In the genomic region with DNA sequence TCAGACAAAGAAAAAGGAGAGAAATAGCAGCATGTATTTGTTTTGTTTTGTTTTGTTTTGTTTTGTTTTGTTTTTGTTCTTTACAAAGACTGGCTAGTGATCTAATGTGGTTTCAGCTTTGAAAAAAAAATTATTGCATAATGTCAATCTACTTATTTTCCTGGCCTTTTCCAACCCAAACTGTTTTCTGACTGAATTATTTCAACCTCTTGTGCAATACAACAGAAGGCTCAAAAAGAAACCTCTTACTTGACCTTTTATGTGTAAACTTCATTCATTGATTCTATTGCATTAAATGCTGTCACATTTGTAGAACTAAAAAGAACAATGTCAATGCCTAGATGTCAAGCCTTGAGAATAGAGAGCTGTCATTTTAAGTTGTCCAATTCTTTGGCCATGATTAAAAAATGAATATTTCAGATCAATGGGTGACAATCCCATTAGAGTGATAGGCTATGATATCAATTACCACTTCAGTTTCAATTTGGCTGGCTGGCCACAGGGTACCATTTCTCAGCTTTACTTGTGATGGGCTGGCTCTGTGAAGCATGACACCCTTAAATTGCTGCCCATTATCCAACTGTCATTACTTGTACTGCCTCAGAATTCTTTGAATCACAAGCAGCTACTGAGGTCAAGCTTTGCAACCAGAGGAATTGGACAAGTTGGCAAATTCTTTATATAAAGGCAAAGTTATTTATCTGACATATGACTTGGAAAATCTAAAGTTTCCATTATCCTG, we compare ENCODE assay signal across 26 mouse cellular contexts. TPM values are rescaled to one million over a fixed set of nuclear protein-coding genes. Genes with fewer than 3 reads are reported as not detected.
DNase-seq lines count a peak whose midpoint lies in the region; ATAC-seq and TF ChIP-seq lines count a peak whose summit lies in the region.
"Had no signal": no experiment of that assay in that cellular context is flagged by ENCODE, and none has a peak within 500 bp of the region (broad histone marks: within the 10 kb centered on the region; RNA-seq: fewer than 3 reads in every experiment).

No protein-coding gene starts in this region.

- H3K4me2 ChIP-seq in liver, embryonic 12.5 days = no peak overlapping the region
- H3K4me2 ChIP-seq in midbrain, embryonic 12.5 days (replicated peaks) = no peak overlapping the region
- H3K4me2 ChIP-seq in midbrain, embryonic 16.5 days (ENCODE audit: low read length) = no peak overlapping the region
- H3K4me2 ChIP-seq: embryonic facial prominence, embryonic 12.5 days; forebrain, embryonic 15.5 days; heart, embryonic 11.5 days; heart, embryonic 15.5 days; hindbrain, embryonic 12.5 days; intestine, embryonic 15.5 days had no signal

- no peaks in the 10 kb centered on the region for H3K9me3 ChIP-seq in liver, embryonic 12.5 days (replicated peaks)
- no peaks in the 10 kb centered on the region for H3K9me3 ChIP-seq in midbrain, embryonic 12.5 days
- H3K9me3 ChIP-seq in midbrain, embryonic 16.5 days (replicated peaks; ENCODE audit: control insufficient read depth, low read length, poor library complexity, severe bottlenecking) = no peaks in the 10 kb centered on the region
- H3K9me3 ChIP-seq: embryonic facial prominence, embryonic 12.5 days; forebrain, embryonic 15.5 days; G1E; heart, embryonic 15.5 days; hindbrain, embryonic 12.5 days; intestine, embryonic 15.5 days had no signal

- TF ChIP-seq CTCF in liver, adult 2 months (IDR thresholded peaks at IDR 0.05; ENCODE audit: low read depth, low read length) = no peak

- peaks cover 2% of the 10 kb centered on the region for H3K4me1 ChIP-seq in liver, adult 2 months (ENCODE audit: control insufficient read depth, insufficient read depth, low read length)
- H3K4me1 ChIP-seq in liver, embryonic 12.5 days = no peaks in the 10 kb centered on the region
- 0 out of 2 replicates have a peak, but pooled peaks cover 2% of the 10 kb centered on the region for H3K4me1 ChIP-seq in midbrain, embryonic 12.5 days
- no peaks in the 10 kb centered on the region for H3K4me1 ChIP-seq in midbrain, embryonic 16.5 days (ENCODE audit: control insufficient read depth, insufficient read depth, low read length)
- H3K4me1 ChIP-seq: embryonic facial prominence, embryonic 12.5 days; forebrain, embryonic 15.5 days; heart, embryonic 15.5 days; hindbrain, embryonic 12.5 days; intestine, embryonic 15.5 days had no signal

- no peaks in the 10 kb centered on the region for H3K79me2 ChIP-seq in liver, adult 2 months (ENCODE audit: control insufficient read depth, insufficient read depth, low read length)

- DNase-seq in liver, adult 2 months (ENCODE audit: extremely low read depth, low read depth, low spot score) = peak; percentile 87
- peak; percentile 12 for DNase-seq in embryo, embryonic 9.5 days (ENCODE audit: extremely low spot score)
- DNase-seq in gastrocnemius, adult 18-20 months (ENCODE audit: low spot score) = no peak
- DNase-seq: adrenal gland, postnatal 10 days; B cell, adult 2 months; cerebellum, adult 11 months; cerebellum, adult 8-10 months; cerebellum, postnatal 14 days; gastrocnemius, postnatal 10 days; heart, adult 2 months; heart, postnatal 14 days had no signal

- ATAC-seq in liver, embryonic 12.5 days = no peak
- ATAC-seq in midbrain, embryonic 12.5 days (ENCODE audit: low FRiP score, low read depth) = peak; percentile 75; the same call in 1 of the 2 replicates
- ATAC-seq in midbrain, embryonic 16.5 days = no peak
- ATAC-seq: CD4-positive, CD25-positive, alpha-beta regulatory T cell, adult 4 months; forebrain, embryonic 15.5 days; intestine, embryonic 15.5 days had no signal

- H3K27ac ChIP-seq in liver, adult 2 months (replicated peaks; ENCODE audit: insufficient read depth, low read depth, low read length) = no peak overlapping the region
- H3K27ac ChIP-seq in liver, embryonic 12.5 days = no peak overlapping the region
- H3K27ac ChIP-seq in midbrain, embryonic 12.5 days (replicated peaks) = no peak overlapping the region
- H3K27ac ChIP-seq in midbrain, embryonic 16.5 days (ENCODE audit: low read length) = no peak overlapping the region
- H3K27ac ChIP-seq: embryonic facial prominence, embryonic 12.5 days; forebrain, embryonic 15.5 days; heart, adult 2 months; heart, embryonic 15.5 days; hindbrain, embryonic 12.5 days; intestine, embryonic 15.5 days had no signal

- no peak for TF ChIP-seq POLR2A in liver, adult 2 months (IDR thresholded peaks at IDR 0.05; ENCODE audit: extremely low read depth, insufficient read depth, low read length)

- H3K27me3 ChIP-seq in liver, adult 2 months (ENCODE audit: control insufficient read depth, insufficient read depth, low read length) = no peaks in the 10 kb centered on the region
- no peaks in the 10 kb centered on the region for H3K27me3 ChIP-seq in liver, embryonic 12.5 days (replicated peaks)
- H3K27me3 ChIP-seq in midbrain, embryonic 12.5 days = no peaks in the 10 kb centered on the region
- H3K27me3 ChIP-seq in midbrain, embryonic 16.5 days (ENCODE audit: control insufficient read depth, insufficient read depth, low read depth, low read length) = no peaks in the 10 kb centered on the region
- H3K27me3 ChIP-seq: embryonic facial prominence, embryonic 12.5 days; forebrain, embryonic 15.5 days; heart, embryonic 15.5 days; hindbrain, embryonic 12.5 days; intestine, embryonic 15.5 days had no signal

- H3K9ac ChIP-seq in liver, adult 2 months (ENCODE audit: low read depth, low read length) = no peak overlapping the region
- H3K9ac ChIP-seq in liver, embryonic 12.5 days = no peak overlapping the region
- H3K9ac ChIP-seq in midbrain, embryonic 12.5 days (replicated peaks) = no peak overlapping the region
- H3K9ac ChIP-seq in midbrain, embryonic 16.5 days (ENCODE audit: low read depth, low read length) = no peak overlapping the region
- H3K9ac ChIP-seq: embryonic facial prominence, embryonic 12.5 days; forebrain, embryonic 15.5 days; heart, embryonic 15.5 days; hindbrain, embryonic 12.5 days; intestine, embryonic 15.5 days had no signal

- H3K36me3 ChIP-seq in liver, adult 2 months (ENCODE audit: control insufficient read depth, insufficient read depth, low read length) = peaks cover 2% of the 10 kb centered on the region; the same call in 1 of the 2 replicates
- H3K36me3 ChIP-seq in liver, embryonic 12.5 days = peaks cover 9% of the 10 kb centered on the region
- no peaks in the 10 kb centered on the region for H3K36me3 ChIP-seq in midbrain, embryonic 12.5 days
- no peaks in the 10 kb centered on the region for H3K36me3 ChIP-seq in midbrain, embryonic 16.5 days (ENCODE audit: control insufficient read depth, insufficient read depth, low read length)
- H3K36me3 ChIP-seq: embryonic facial prominence, embryonic 12.5 days; forebrain, embryonic 15.5 days; heart, embryonic 15.5 days; intestine, embryonic 15.5 days had no signal

- no peak overlapping the region for H3K4me3 ChIP-seq in liver, adult 2 months (ENCODE audit: insufficient read depth, low read depth, low read length)
- H3K4me3 ChIP-seq in liver, embryonic 12.5 days = no peak overlapping the region
- H3K4me3 ChIP-seq in midbrain, embryonic 12.5 days = no peak overlapping the region
- H3K4me3 ChIP-seq in midbrain, embryonic 16.5 days (ENCODE audit: low read depth, low read length) = no peak overlapping the region
- H3K4me3 ChIP-seq: embryonic facial prominence, embryonic 12.5 days; forebrain, embryonic 15.5 days; heart, adult 2 months; heart, embryonic 15.5 days; hindbrain, embryonic 12.5 days; intestine, embryonic 15.5 days had no signal

RNA-seq across cellular contexts. Expression of a gene that starts 15.7 kb away (rescaled TPM):
- total RNA-seq in liver, adult 2 months (2014; rRNA removed) = 8.5 and 9.7 TPM in 2 replicates
- polyA plus RNA-seq in liver, adult 2 months (2012; rRNA removed) = 0.82 and 1.1 TPM in 2 replicates
- 14.4 and 16.9 TPM in 2 replicates for polyA plus RNA-seq in liver, embryonic 12.5 days (2016; fragmentation: Nextera tagmentation; extraction: Ambion mirVana)
- polyA plus RNA-seq in midbrain, embryonic 12.5 days (2016; fragmentation: Nextera tagmentation; extraction: Ambion mirVana) = 20.0 and 22.8 TPM in 2 replicates
- polyA plus RNA-seq in midbrain, embryonic 16.5 days (2015; fragmentation: Nextera tagmentation; extraction: Ambion mirVana) = 12.4 and 14.2 TPM in 2 replicates
- 10 to 100 TPM; 16.4 to 17.7 TPM for total RNA-seq in gastrocnemius, adult 18-20 months (2021)

RNA-seq across cellular contexts. Expression of a gene that starts 44.7 kb away (rescaled TPM):
- total RNA-seq in liver, adult 2 months (2014; rRNA removed) = not detected in 2 replicates
- not detected in 2 replicates for polyA plus RNA-seq in liver, adult 2 months (2012; rRNA removed)
- not detected in 2 replicates for polyA plus RNA-seq in liver, embryonic 12.5 days (2016; fragmentation: Nextera tagmentation; extraction: Ambion mirVana)
- polyA plus RNA-seq in midbrain, embryonic 12.5 days (2016; fragmentation: Nextera tagmentation; extraction: Ambion mirVana) = 0.09 and 0.18 TPM in 2 replicates
- 0.15 and 0.21 TPM in 2 replicates for polyA plus RNA-seq in midbrain, embryonic 16.5 days (2015; fragmentation: Nextera tagmentation; extraction: Ambion mirVana)
- not detected for total RNA-seq in gastrocnemius, adult 18-20 months (2021)
- total RNA-seq: adrenal gland, postnatal 10 days; adrenal gland, postnatal 4 days; G1E; gastrocnemius, postnatal 10 days; gastrocnemius, postnatal 4 days; heart, adult 2 months; heart, postnatal 14 days had no signal
- polyA plus RNA-seq: CD4-positive, CD25-positive, alpha-beta regulatory T cell, adult 4 months; cortical plate, adult 2 months; embryonic facial prominence, embryonic 12.5 days; forebrain, embryonic 11.5 days; forebrain, embryonic 15.5 days; G1E; heart, adult 2 months; heart, embryonic 11.5 days; heart, embryonic 15.5 days; intestine, embryonic 15.5 days had no signal

RNA-seq across cellular contexts. Expression of a gene that starts 53.6 kb away (rescaled TPM):
- 8.9 and 10.9 TPM in 2 replicates for total RNA-seq in liver, adult 2 months (2014; rRNA removed)
- 9.7 and 10.8 TPM in 2 replicates for polyA plus RNA-seq in liver, adult 2 months (2012; rRNA removed)
- polyA plus RNA-seq in liver, embryonic 12.5 days (2016; fragmentation: Nextera tagmentation; extraction: Ambion mirVana) = 10.6 and 11.0 TPM in 2 replicates
- 0.73 and 1.3 TPM in 2 replicates for polyA plus RNA-seq in midbrain, embryonic 12.5 days (2016; fragmentation: Nextera tagmentation; extraction: Ambion mirVana)
- polyA plus RNA-seq in midbrain, embryonic 16.5 days (2015; fragmentation: Nextera tagmentation; extraction: Ambion mirVana) = 0.15 and 0.34 TPM in 2 replicates
- total RNA-seq in gastrocnemius, adult 18-20 months (2021) = 1 to 10 TPM; 1.5 to 2.1 TPM
